Mouse (Mus musculus) E14TG2a.4 (cell line): ENCODE measurements around the gene Snapin.

Experiments
- H3K27me3 ChIP-seq: 2 replicates; pipeline ENCODE4 v1.6.1; 2014; ENCODE audit warnings: low read length, control low read depth; ENCODE audit not compliant: insufficient read depth
- H3K36me3 ChIP-seq: 2 replicates; pipeline ENCODE4 v1.6.1; 2014; ENCODE audit warnings: low read length, control low read depth; ENCODE audit not compliant: insufficient read depth
- H3K4me1 ChIP-seq: replicated peaks from 2 replicates; pipeline ENCODE4 v1.6.1; 2014; ENCODE audit warnings: low read depth, low read length, control low read depth
- H3K4me3 ChIP-seq: replicated peaks from 2 replicates; pipeline ENCODE4 v1.5.1; 2014; ENCODE audit warnings: mild to moderate bottlenecking, low read length
- H3K9me3 ChIP-seq: 2 replicates; pipeline ENCODE4 v1.6.1; 2014; ENCODE audit warnings: low read length, control low read depth
- CTCF ChIP-seq: conservative IDR thresholded peaks from 2 replicates; pipeline ENCODE4 v1.5.1; 2014; ENCODE audit warnings: low read length
- NANOG ChIP-seq: IDR thresholded peaks from 2 replicates; pipeline ENCODE4 v1.6.1; 2014; ENCODE audit warnings: borderline replicate concordance, low read length, mixed read lengths
- POU5F1 ChIP-seq: IDR thresholded peaks from 2 replicates; pipeline ENCODE4 v1.6.1; 2014; ENCODE audit warnings: low read length, borderline replicate concordance

Gene Snapin

GRCm38 (mm10) chr3:90493831-90494540 lies 3.2 kb upstream of the Snapin start:
- peaks cover 44% of the 10 kb centered on the region for H3K4me1 ChIP-seq
- TF ChIP-seq POU5F1 (no peak), CTCF (no peak), NANOG (no peak)
- peaks cover 58% of the 10 kb centered on the region for H3K36me3 ChIP-seq
- H3K27me3 ChIP-seq: no peaks in the 10 kb centered on the region
- no peak overlapping the region for H3K4me3 ChIP-seq
- H3K9me3 ChIP-seq: no peaks in the 10 kb centered on the region

GRCm38 (mm10) chr3:90491350-90491749 lies 517 bp upstream of the Snapin start:
- Histone ChIP-seq H3K36me3 (peaks cover 58% of the 10 kb centered on the region), H3K9me3 (no peaks in the 10 kb centered on the region), H3K4me1 (peaks cover 29% of the 10 kb centered on the region), H3K27me3 (no peaks in the 10 kb centered on the region), H3K4me3 (no peak overlapping the region)
- TF ChIP-seq CTCF: peak; percentile 1; the same call in 1 of the 2 replicates
- TF ChIP-seq NANOG: no peak

- TF ChIP-seq POU5F1: no peak
- TF ChIP-seq NANOG: no peak
- TF ChIP-seq CTCF: no peak
- H3K27me3 ChIP-seq: no peaks in the 10 kb centered on the region
- peaks cover 20% of the 10 kb centered on the region for H3K4me1 ChIP-seq
- no peaks in the 10 kb centered on the region for H3K9me3 ChIP-seq
- no peak overlapping the region for H3K4me3 ChIP-seq
- H3K36me3 ChIP-seq: peaks cover 64% of the 10 kb centered on the region
Measured at GRCm38 (mm10) chr3:90488576-90488975, 2.3 kb downstream of the Snapin start.

GRCm38 (mm10) chr3:90486998-90487397 lies 3.8 kb downstream of the Snapin start:
- Histone ChIP-seq H3K4me1 (peaks cover 20% of the 10 kb centered on the region), H3K4me3 (no peak overlapping the region), H3K27me3 (no peaks in the 10 kb centered on the region), H3K36me3 (peaks cover 80% of the 10 kb centered on the region), H3K9me3 (no peaks in the 10 kb centered on the region)
- no peak for TF ChIP-seq NANOG
- TF ChIP-seq POU5F1: no peak
- TF ChIP-seq CTCF: no peak

- TF ChIP-seq NANOG (no peak), CTCF (no peak), POU5F1 (no peak)
- Histone ChIP-seq H3K27me3 (no peaks in the 10 kb centered on the region), H3K4me1 (peaks cover 29% of the 10 kb centered on the region), H3K4me3 (peak within 1 kb of the TSS; percentile 95), H3K9me3 (no peaks in the 10 kb centered on the region), H3K36me3 (peaks cover 40% of the 10 kb centered on the region)
Measured at GRCm38 (mm10) chr3:90475831-90476611, 14.8 kb downstream of the Snapin start, which contains the start of gene Ilf2. TSS of gene Ilf2 (plus strand) at chr3:90476126.

- peak overlapping the region; percentile 66 for H3K4me3 ChIP-seq
- peaks cover 33% of the 10 kb centered on the region for H3K36me3 ChIP-seq
- H3K9me3 ChIP-seq: no peaks in the 10 kb centered on the region
- peaks cover 29% of the 10 kb centered on the region for H3K4me1 ChIP-seq
- no peak for TF ChIP-seq CTCF
- no peak for TF ChIP-seq NANOG
- TF ChIP-seq POU5F1: no peak
- H3K27me3 ChIP-seq: no peaks in the 10 kb centered on the region
Measured at GRCm38 (mm10) chr3:90475151-90475830, 15.5 kb downstream of the Snapin start.

GRCm38 (mm10) chr3:90472213-90472612 lies 18.6 kb downstream of the Snapin start:
- H3K4me3 ChIP-seq: no peak overlapping the region
- no peaks in the 10 kb centered on the region for H3K9me3 ChIP-seq
- H3K36me3 ChIP-seq: peaks cover 2% of the 10 kb centered on the region
- H3K27me3 ChIP-seq: peaks cover 4% of the 10 kb centered on the region
- peaks cover 17% of the 10 kb centered on the region for H3K4me1 ChIP-seq
- TF ChIP-seq CTCF (peak; percentile 84), POU5F1 (no peak)

- TF ChIP-seq NANOG: no peak
- TF ChIP-seq CTCF: 0 out of 2 replicates have a peak, but pooled peaks have one; percentile 15
- TF ChIP-seq POU5F1: no peak
- H3K9me3 ChIP-seq: no peaks in the 10 kb centered on the region
- H3K36me3 ChIP-seq: no peaks in the 10 kb centered on the region
- H3K4me1 ChIP-seq: peaks cover 22% of the 10 kb centered on the region
- no peak overlapping the region for H3K4me3 ChIP-seq
- H3K27me3 ChIP-seq: peaks cover 43% of the 10 kb centered on the region
Measured at GRCm38 (mm10) chr3:90467618-90468300, 23.1 kb downstream of the Snapin start.
